Mouse (Mus musculus) bone marrow macrophage, adult 2 months (primary cell): ENCODE measurements around the gene Ccdc103.

Source experiments
- CTCF ChIP-seq: IDR thresholded peaks from 2 replicates; pipeline ENCODE4 v1.5.1; 2012; ENCODE audit warnings: low read depth, mild to moderate bottlenecking, low read length, moderate library complexity
- POLR2A ChIP-seq: IDR thresholded peaks from 2 replicates; pipeline ENCODE4 v1.6.1; 2012; ENCODE audit warnings: mild to moderate bottlenecking, low read depth, low read length, borderline replicate concordance

GRCm38 (mm10) chr11:102890096-102890495 lies 9.1 kb downstream of the Ccdc103 start:
- no peak for TF ChIP-seq CTCF
- TF ChIP-seq POLR2A, result no peak
